Mouse (Mus musculus) liver (tissue): Measurements from ENCODE around the gene Trim25.

ENCODE experiments used
- DNase-seq: peaks from one replicate; pipeline ENCODE4 v3.0.0-alpha.2; 2020; ENCODE audit warnings: mixed read lengths

The Trim25 gene

GRCm38 (mm10) chr11:89066750-89067149 lies 67.6 kb downstream of the Trim25 start, which contains the start of gene Dgke:
Dgke (minus strand) TSS chr11:89066850.
- DNase-seq, result no peak

- no peak for DNase-seq
Measured at GRCm38 (mm10) chr11:89067301-89067822, 68.2 kb downstream of the Trim25 start.

GRCm38 (mm10) chr11:89067871-89068490 lies 68.8 kb downstream of the Trim25 start:
- no peak for DNase-seq

GRCm38 (mm10) chr11:89068649-89069048 lies 69.5 kb downstream of the Trim25 start:
- no peak for DNase-seq

- peak; percentile 61 for DNase-seq
Measured at GRCm38 (mm10) chr11:89069303-89069702, 70.1 kb downstream of the Trim25 start.
